Mouse (Mus musculus): ENCODE data around the gene Cux1.

Gene Cux1

GRCm38 (mm10) chr5:136567176-136568025 lies at the start of gene Cux1:
TSS of gene Cux1 (minus strand) at chr5:136567490.
- peak; percentile 87 to 89 for DNase-seq

GRCm38 (mm10) chr5:136612391-136612790 lies 45.1 kb upstream of the Cux1 start:
- DNase-seq: no peak

GRCm38 (mm10) chr5:136608814-136609434 lies 41.6 kb upstream of the Cux1 start:
- no peak for DNase-seq

- no peak for DNase-seq
Observed at GRCm38 (mm10) chr5:136605144-136605543, 37.9 kb upstream of the Cux1 start.

- no peak for DNase-seq
Observed at GRCm38 (mm10) chr5:136603176-136603964, 36.1 kb upstream of the Cux1 start.

GRCm38 (mm10) chr5:136600511-136600910 lies 33.2 kb upstream of the Cux1 start:
- no peak for DNase-seq

- DNase-seq: peak; percentile 17 to 22
Observed at GRCm38 (mm10) chr5:136594896-136595540, 27.7 kb upstream of the Cux1 start.

GRCm38 (mm10) chr5:136591816-136592499 lies 24.7 kb upstream of the Cux1 start:
- no peak for DNase-seq

GRCm38 (mm10) chr5:136589002-136589401 lies 21.7 kb upstream of the Cux1 start:
- no peak for DNase-seq

GRCm38 (mm10) chr5:136588471-136588870 lies 21.2 kb upstream of the Cux1 start:
- no peak for DNase-seq

- DNase-seq: no peak
Observed at GRCm38 (mm10) chr5:136584676-136585285, 17.5 kb upstream of the Cux1 start.

GRCm38 (mm10) chr5:136583666-136584464 lies 16.6 kb upstream of the Cux1 start:
- peak; percentile 59 to 64 for DNase-seq

GRCm38 (mm10) chr5:136583256-136583655 lies 16.0 kb upstream of the Cux1 start:
- peak; percentile 38 to 45 for DNase-seq

- no peak for DNase-seq
Observed at GRCm38 (mm10) chr5:136582201-136582600, 14.9 kb upstream of the Cux1 start.

- no peak for DNase-seq
Observed at GRCm38 (mm10) chr5:136581625-136582024, 14.3 kb upstream of the Cux1 start.

GRCm38 (mm10) chr5:136581166-136581565 lies 13.9 kb upstream of the Cux1 start:
- DNase-seq: peak; percentile 83 to 85

- no peak for DNase-seq
Observed at GRCm38 (mm10) chr5:136578201-136578600, 10.9 kb upstream of the Cux1 start.

GRCm38 (mm10) chr5:136570171-136570570 lies 2.9 kb upstream of the Cux1 start:
- no peak for DNase-seq

- peak; percentile 77 to 80 for DNase-seq
Observed at GRCm38 (mm10) chr5:136568776-136569175, 1.5 kb upstream of the Cux1 start.

GRCm38 (mm10) chr5:136568026-136568765 lies 906 bp upstream of the Cux1 start:
- DNase-seq: peak; percentile 43 to 57
